Mouse (Mus musculus) adipose tissue, adult 10 weeks (tissue): ENCODE results near the gene N4bp2l1. TPM values are rescaled to one million over a fixed set of nuclear protein-coding genes. Genes with fewer than 3 reads are reported as not detected.

ENCODE experiments used
- polyA plus RNA-seq: library from polyadenylated mRNA; stranded (reverse); fragments of 350-450 nt; fragmentation: Illumina TruSeq; extraction: RNeasy Lipid Tissue Mini Kit (QIAGEN cat#74804); gene quantifications from one replicate; pipeline ENCODE4 v1.2.3, GENCODE M21; 2014; ENCODE audit warnings: low read depth, low replicate concordance

The N4bp2l1 gene
- 19.7 TPM for polyA plus RNA-seq

GRCm38 (mm10) chr5:150597088-150597487, at the start of gene N4bp2l1:
N4bp2l1 (minus strand) TSS chr5:150597188.

GRCm38 (mm10) chr5:150521937-150522866, 74.8 kb downstream of the N4bp2l1 start, which contains the start of gene Brca2:
Brca2 (plus strand) TSS chr5:150522630.

Other genes with a start within 250 kb of the N4bp2l1 start
- gene Zar1l, start 79.0 kb downstream of the N4bp2l1 start, polyA plus RNA-seq = not detected
- gene Brca2, start 74.6 kb downstream of the N4bp2l1 start, polyA plus RNA-seq = 5.1 TPM
- 29.1 TPM for gene N4bp2l2, start 69.0 kb upstream of the N4bp2l1 start, polyA plus RNA-seq
- gene Pds5b, start 76.6 kb upstream of the N4bp2l1 start, polyA plus RNA-seq = 12.4 TPM